Mouse (Mus musculus): ENCODE results near the gene Cyp1a2.

Gene Cyp1a2

GRCm38 (mm10) chr9:57646551-57647103 lies 36.9 kb downstream of the Cyp1a2 start:
- no peak for DNase-seq (ENCODE audit: low spot score in 2 of 2)

- peak; percentile 88 to 93 for DNase-seq (ENCODE audit: low spot score in 2 of 2)
Measured at GRCm38 (mm10) chr9:57644944-57645893, 38.3 kb downstream of the Cyp1a2 start.

GRCm38 (mm10) chr9:57644442-57644943 lies 39.0 kb downstream of the Cyp1a2 start:
- DNase-seq (ENCODE audit: low spot score in 2 of 2): peak in 1 of 2 experiments; percentile 18

- no peak for DNase-seq (ENCODE audit: low spot score in 2 of 2)
Measured at GRCm38 (mm10) chr9:57643856-57644180, 39.7 kb downstream of the Cyp1a2 start.

- DNase-seq (ENCODE audit: low spot score in 2 of 2): no peak
Measured at GRCm38 (mm10) chr9:57643169-57643855, 40.2 kb downstream of the Cyp1a2 start.

GRCm38 (mm10) chr9:57641775-57642550 lies 41.5 kb downstream of the Cyp1a2 start:
- no peak for DNase-seq (ENCODE audit: low spot score in 2 of 2)

- no peak for DNase-seq (ENCODE audit: low spot score in 2 of 2)
Measured at GRCm38 (mm10) chr9:57641022-57641421, 42.5 kb downstream of the Cyp1a2 start.

GRCm38 (mm10) chr9:57640384-57640783 lies 43.1 kb downstream of the Cyp1a2 start:
- peak; percentile 67 to 77 for DNase-seq (ENCODE audit: low spot score in 2 of 2)

- no peak for DNase-seq (ENCODE audit: low spot score in 2 of 2)
Measured at GRCm38 (mm10) chr9:57639661-57640328, 43.7 kb downstream of the Cyp1a2 start.

GRCm38 (mm10) chr9:57638651-57639459 lies 44.6 kb downstream of the Cyp1a2 start:
- DNase-seq (ENCODE audit: low spot score in 2 of 2): peak; percentile 67 to 87

GRCm38 (mm10) chr9:57637741-57638322 lies 45.7 kb downstream of the Cyp1a2 start:
- no peak for DNase-seq (ENCODE audit: low spot score in 2 of 2)

GRCm38 (mm10) chr9:57637272-57637671 lies 46.2 kb downstream of the Cyp1a2 start:
- DNase-seq (ENCODE audit: low spot score in 2 of 2): no peak

- no peak for DNase-seq (ENCODE audit: low spot score in 2 of 2)
Measured at GRCm38 (mm10) chr9:57633481-57634024, 50.0 kb downstream of the Cyp1a2 start.

- DNase-seq (ENCODE audit: low spot score in 2 of 2): peak; percentile 66 to 80
Measured at GRCm38 (mm10) chr9:57629118-57629874, 54.2 kb downstream of the Cyp1a2 start.

- no peak for DNase-seq (ENCODE audit: low spot score in 2 of 2)
Measured at GRCm38 (mm10) chr9:57628717-57629116, 54.8 kb downstream of the Cyp1a2 start.

- no peak for DNase-seq (ENCODE audit: low spot score in 2 of 2)
Measured at GRCm38 (mm10) chr9:57627892-57628291, 55.6 kb downstream of the Cyp1a2 start.

- DNase-seq (ENCODE audit: low spot score in 2 of 2): no peak
Measured at GRCm38 (mm10) chr9:57627191-57627590, 56.3 kb downstream of the Cyp1a2 start.

All from urinary bladder, postnatal 36 days (tissue).